Mouse (Mus musculus): ENCODE data around the gene Max.

DNA sequence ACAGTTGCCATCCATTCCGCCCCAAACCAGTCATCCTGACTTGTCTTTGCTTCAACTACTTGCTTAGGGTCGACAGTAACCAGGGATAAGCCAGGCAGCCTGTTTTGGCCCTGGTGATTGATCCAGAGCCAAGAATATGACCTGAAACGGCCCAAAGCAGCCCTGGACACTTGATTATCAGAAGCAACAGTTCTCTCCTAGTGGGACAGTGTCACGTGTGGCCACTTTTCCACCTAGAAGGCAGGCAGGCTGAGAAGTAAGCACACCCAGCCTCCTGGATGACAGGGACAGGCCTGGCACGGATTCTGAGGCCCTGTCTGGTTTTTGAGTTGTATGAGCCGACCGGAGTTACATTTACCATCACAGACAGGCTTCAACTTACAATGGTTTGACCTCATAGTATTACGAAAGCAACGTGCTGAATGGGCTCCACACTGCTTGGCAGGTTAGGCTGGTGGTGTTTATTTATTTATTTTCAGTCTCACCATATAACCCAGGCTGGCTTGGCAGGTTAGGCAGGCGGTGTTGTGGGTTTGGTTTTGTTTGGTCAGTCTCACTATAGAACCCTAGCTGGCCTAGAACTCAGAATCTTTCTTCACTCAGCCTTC, 35.6 kb downstream of the Max start:
- no peak for TF ChIP-seq MAFK (IDR thresholded peaks at IDR 0.05; ENCODE audit: insufficient read depth, low read depth, low read length)
- no peak for TF ChIP-seq ZC3H11A (IDR thresholded peaks at IDR 0.05; ENCODE audit: borderline replicate concordance, low read depth, low read length)
- no peak for TF ChIP-seq ZNF384 (IDR thresholded peaks at IDR 0.05; ENCODE audit: low read depth, low read length)
